Mouse (Mus musculus): ENCODE measurements around the gene Hcfc2. TPM values are rescaled to one million over a fixed set of nuclear protein-coding genes. Genes with fewer than 3 reads are reported as not detected.

Gene Hcfc2
- polyA plus RNA-seq, 1 experiment = 8.1 TPM

- no peak for DNase-seq
- 86% methylated on average over 6 of the region's 6 CpGs for WGBS
- Histone ChIP-seq H3K27me3 (replicated peaks; ENCODE audit: control insufficient read depth, insufficient read depth, low read length) (no peaks in the 10 kb centered on the region), H3K4me3 (ENCODE audit: insufficient read depth, low read depth, low read length) (no peak overlapping the region), H3K4me1 (ENCODE audit: control insufficient read depth, insufficient read depth, low read length) (no peaks in the 10 kb centered on the region), H3K27ac (ENCODE audit: insufficient read depth, low read depth, low read length) (no peak overlapping the region), H3K36me3 (ENCODE audit: control insufficient read depth, insufficient read depth, low read length) (peaks cover 14% of the 10 kb centered on the region)
- TF ChIP-seq POLR2A (IDR thresholded peaks at IDR 0.05; ENCODE audit: low read depth, low read length) = no peak
- no peak for TF ChIP-seq CTCF (conservative IDR thresholded peaks at IDR 0.05; ENCODE audit: insufficient read depth, insufficient read length, low read depth, low read length)
Measured at GRCm38 (mm10) chr10:82750778-82751177, 54.8 kb downstream of the Hcfc2 start.

- TF ChIP-seq CTCF (conservative IDR thresholded peaks at IDR 0.05; ENCODE audit: insufficient read depth, insufficient read length, low read depth, low read length) (no peak), POLR2A (IDR thresholded peaks at IDR 0.05; ENCODE audit: low read depth, low read length) (no peak)
- Histone ChIP-seq H3K4me1 (ENCODE audit: control insufficient read depth, insufficient read depth, low read length) (no peaks in the 10 kb centered on the region), H3K36me3 (ENCODE audit: control insufficient read depth, insufficient read depth, low read length) (peaks cover 13% of the 10 kb centered on the region), H3K27me3 (replicated peaks; ENCODE audit: control insufficient read depth, insufficient read depth, low read length) (no peaks in the 10 kb centered on the region), H3K27ac (ENCODE audit: insufficient read depth, low read depth, low read length) (no peak overlapping the region), H3K4me3 (ENCODE audit: insufficient read depth, low read depth, low read length) (no peak overlapping the region)
- WGBS = 77% methylated on average over 3 of the region's 3 CpGs
- peak; percentile 32 for DNase-seq
Measured at GRCm38 (mm10) chr10:82752921-82753320, 57.0 kb downstream of the Hcfc2 start.

DNA sequence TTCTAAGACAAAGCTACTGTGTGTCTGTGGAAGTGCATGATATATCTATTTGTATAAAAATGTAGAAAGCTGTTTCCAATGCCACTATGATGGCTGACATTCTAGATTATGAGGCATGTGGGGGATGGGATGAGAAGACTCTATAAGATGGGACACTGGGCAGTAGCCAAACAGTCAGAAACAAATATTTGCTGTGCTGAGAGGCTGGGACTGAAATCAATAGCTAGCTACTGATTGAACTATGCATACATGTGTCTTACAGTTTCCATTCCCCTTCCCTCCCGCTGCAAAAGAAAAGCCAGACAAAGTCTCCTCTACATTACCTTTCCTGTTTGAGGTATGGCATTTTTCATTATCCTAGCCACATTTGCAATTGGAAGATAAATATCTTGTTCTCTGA, 58.7 kb downstream of the Hcfc2 start:
- Histone ChIP-seq H3K4me1 (ENCODE audit: control insufficient read depth, insufficient read depth, low read length) (no peaks in the 10 kb centered on the region), H3K27me3 (replicated peaks; ENCODE audit: control insufficient read depth, insufficient read depth, low read length) (no peaks in the 10 kb centered on the region), H3K27ac (ENCODE audit: insufficient read depth, low read depth, low read length) (no peak overlapping the region), H3K4me3 (ENCODE audit: insufficient read depth, low read depth, low read length) (no peak overlapping the region), H3K36me3 (ENCODE audit: control insufficient read depth, insufficient read depth, low read length) (peaks cover 11% of the 10 kb centered on the region)
- TF ChIP-seq POLR2A (IDR thresholded peaks at IDR 0.05; ENCODE audit: low read depth, low read length) = no peak
- no peak for TF ChIP-seq CTCF (conservative IDR thresholded peaks at IDR 0.05; ENCODE audit: insufficient read depth, insufficient read length, low read depth, low read length)
- WGBS = 100% methylated on average over 1 of the region's 1 CpGs
- DNase-seq = no peak

DNA sequence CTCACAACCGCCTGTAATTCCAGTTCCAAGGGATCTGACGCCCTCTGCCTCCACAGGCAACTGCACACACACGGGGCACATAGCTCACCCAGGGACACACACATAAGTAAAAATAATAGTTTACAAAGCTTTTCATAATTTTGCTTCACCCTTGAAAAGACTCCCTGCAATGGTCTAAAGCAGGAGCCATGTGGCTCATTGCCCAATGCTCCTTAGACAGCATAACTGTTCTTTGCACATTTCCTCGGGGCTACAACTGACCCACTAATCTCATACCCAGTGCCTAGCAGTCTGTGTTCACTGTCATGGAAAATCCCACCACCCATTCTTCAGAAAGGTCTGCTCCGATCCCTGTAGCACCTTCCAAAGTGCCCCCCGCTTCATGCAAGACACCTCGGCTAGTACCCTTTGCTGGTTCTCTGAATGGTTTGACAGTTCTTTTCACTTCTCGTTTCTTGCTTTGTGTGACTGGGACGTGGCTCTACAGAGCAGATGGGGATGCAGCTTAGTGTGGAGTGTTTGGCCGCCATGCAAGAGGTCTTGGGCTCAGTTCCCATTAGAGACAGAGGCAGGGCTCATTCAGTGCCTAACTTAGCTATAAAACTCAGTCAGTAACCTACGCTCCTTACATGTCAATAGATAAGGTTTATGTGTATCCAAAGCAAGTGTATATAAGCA, 59.4 kb downstream of the Hcfc2 start:
- peaks cover 11% of the 10 kb centered on the region for H3K36me3 ChIP-seq (ENCODE audit: control insufficient read depth, insufficient read depth, low read length)
- no peak overlapping the region for H3K27ac ChIP-seq (ENCODE audit: insufficient read depth, low read depth, low read length)
- no peaks in the 10 kb centered on the region for H3K27me3 ChIP-seq (replicated peaks; ENCODE audit: control insufficient read depth, insufficient read depth, low read length)
- WGBS = 95% methylated on average over 11 of the region's 11 CpGs
- TF ChIP-seq POLR2A (IDR thresholded peaks at IDR 0.05; ENCODE audit: low read depth, low read length) = no peak
- no peak for TF ChIP-seq CTCF (conservative IDR thresholded peaks at IDR 0.05; ENCODE audit: insufficient read depth, insufficient read length, low read depth, low read length)
- DNase-seq = no peak
- H3K4me1 ChIP-seq (ENCODE audit: control insufficient read depth, insufficient read depth, low read length) = no peaks in the 10 kb centered on the region
- H3K4me3 ChIP-seq (ENCODE audit: insufficient read depth, low read depth, low read length) = no peak overlapping the region

- no peaks in the 10 kb centered on the region for H3K4me1 ChIP-seq (ENCODE audit: control insufficient read depth, insufficient read depth, low read length)
- H3K27me3 ChIP-seq (replicated peaks; ENCODE audit: control insufficient read depth, insufficient read depth, low read length) = no peaks in the 10 kb centered on the region
- H3K4me3 ChIP-seq (ENCODE audit: insufficient read depth, low read depth, low read length) = no peak overlapping the region
- no peak for TF ChIP-seq POLR2A (IDR thresholded peaks at IDR 0.05; ENCODE audit: low read depth, low read length)
- no peak for TF ChIP-seq CTCF (conservative IDR thresholded peaks at IDR 0.05; ENCODE audit: insufficient read depth, insufficient read length, low read depth, low read length)
- WGBS = 86% methylated on average over 9 of the region's 9 CpGs
- H3K27ac ChIP-seq (ENCODE audit: insufficient read depth, low read depth, low read length) = no peak overlapping the region
- no peak for DNase-seq
- peaks cover 9% of the 10 kb centered on the region for H3K36me3 ChIP-seq (ENCODE audit: control insufficient read depth, insufficient read depth, low read length)
Measured at GRCm38 (mm10) chr10:82756466-82756865, 60.5 kb downstream of the Hcfc2 start.

DNA sequence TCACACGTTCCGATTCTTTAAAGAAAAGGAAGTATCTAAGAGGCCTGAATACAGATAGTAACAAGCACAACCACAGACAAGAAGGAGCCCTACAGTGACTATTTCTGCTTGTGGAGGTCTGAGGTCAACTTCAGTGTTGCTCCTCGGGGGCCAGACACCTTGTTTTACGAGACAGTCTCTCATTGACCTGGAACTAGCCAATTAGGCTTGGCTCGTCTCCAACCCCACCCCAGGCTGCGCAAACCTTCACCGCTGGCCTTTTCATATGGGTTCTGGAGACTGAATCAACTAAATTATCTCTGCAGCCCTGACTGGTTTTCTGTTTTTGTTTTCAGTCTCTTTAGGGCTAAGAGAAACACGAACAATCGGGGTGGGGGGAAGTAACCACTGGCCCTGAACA, 61.4 kb downstream of the Hcfc2 start:
- TF ChIP-seq POLR2A (IDR thresholded peaks at IDR 0.05; ENCODE audit: low read depth, low read length) (no peak), CTCF (conservative IDR thresholded peaks at IDR 0.05; ENCODE audit: insufficient read depth, insufficient read length, low read depth, low read length) (no peak)
- no peak overlapping the region for H3K4me3 ChIP-seq (ENCODE audit: insufficient read depth, low read depth, low read length)
- no peaks in the 10 kb centered on the region for H3K4me1 ChIP-seq (ENCODE audit: control insufficient read depth, insufficient read depth, low read length)
- H3K36me3 ChIP-seq (ENCODE audit: control insufficient read depth, insufficient read depth, low read length) = peaks cover 8% of the 10 kb centered on the region; the same call in 1 of the 2 replicates
- no peak overlapping the region for H3K27ac ChIP-seq (ENCODE audit: insufficient read depth, low read depth, low read length)
- no peak for DNase-seq
- 51% methylated on average over 9 of the region's 9 CpGs for WGBS
- H3K27me3 ChIP-seq (replicated peaks; ENCODE audit: control insufficient read depth, insufficient read depth, low read length) = no peaks in the 10 kb centered on the region

- WGBS = 83% methylated on average over 6 of the region's 6 CpGs
- no peak for TF ChIP-seq CTCF (conservative IDR thresholded peaks at IDR 0.05; ENCODE audit: insufficient read depth, insufficient read length, low read depth, low read length)
- TF ChIP-seq POLR2A (IDR thresholded peaks at IDR 0.05; ENCODE audit: low read depth, low read length) = no peak
- Histone ChIP-seq H3K27me3 (replicated peaks; ENCODE audit: control insufficient read depth, insufficient read depth, low read length) (no peaks in the 10 kb centered on the region), H3K4me3 (ENCODE audit: insufficient read depth, low read depth, low read length) (no peak overlapping the region), H3K4me1 (ENCODE audit: control insufficient read depth, insufficient read depth, low read length) (peaks cover 6% of the 10 kb centered on the region; the same call in 1 of the 2 replicates), H3K36me3 (ENCODE audit: control insufficient read depth, insufficient read depth, low read length) (peaks cover 6% of the 10 kb centered on the region; the same call in 1 of the 2 replicates), H3K27ac (ENCODE audit: insufficient read depth, low read depth, low read length) (no peak overlapping the region)
- DNase-seq = no peak
Measured at GRCm38 (mm10) chr10:82758368-82758767, 62.4 kb downstream of the Hcfc2 start.

Data from kidney, adult 2 months (tissue).